Mouse (Mus musculus): ENCODE results near the gene Gm17359.

Gm17359 gene

GRCm38 (mm10) chr3:79342961-79343735, 6.7 kb downstream of the Gm17359 start:
- intact Hi-C loops (cut with DNase I) = no loop called here

- intact Hi-C loops (cut with DNase I) = no loop called here
Measured at GRCm38 (mm10) chr3:79349311-79349710, 12.8 kb downstream of the Gm17359 start.

- intact Hi-C loops (cut with DNase I) = no loop called here
Measured at GRCm38 (mm10) chr3:79358721-79359120, 22.3 kb downstream of the Gm17359 start.

- intact Hi-C loops (cut with DNase I) = no loop called here
Measured at GRCm38 (mm10) chr3:79360317-79361101, 24.0 kb downstream of the Gm17359 start.

GRCm38 (mm10) chr3:79366098-79366497, 29.6 kb downstream of the Gm17359 start:
- intact Hi-C loops (cut with DNase I) = no loop called here

- intact Hi-C loops (cut with DNase I) = no loop called here
Measured at GRCm38 (mm10) chr3:79368306-79368705, 31.8 kb downstream of the Gm17359 start.

GRCm38 (mm10) chr3:79370385-79370929, 34.0 kb downstream of the Gm17359 start:
- intact Hi-C loops (cut with DNase I) = loop anchor here (10.0 kb wide), 1 partner anchor 146 kb away; no protein-coding TSS in a partner anchor

GRCm38 (mm10) chr3:79371506-79372195, 35.2 kb downstream of the Gm17359 start:
- intact Hi-C loops (cut with DNase I) = loop anchor here (10.0 kb wide), 1 partner anchor 147 kb away; no protein-coding TSS in a partner anchor

- intact Hi-C loops (cut with DNase I) = loop anchor here (10.0 kb wide), 1 partner anchor 149 kb away; no protein-coding TSS in a partner anchor
Measured at GRCm38 (mm10) chr3:79373930-79374329, 37.5 kb downstream of the Gm17359 start.

- intact Hi-C loops (cut with DNase I) = loop anchor here (10.0 kb wide), 1 partner anchor 153 kb away; no protein-coding TSS in a partner anchor
Measured at GRCm38 (mm10) chr3:79378086-79378485, 41.6 kb downstream of the Gm17359 start.

GRCm38 (mm10) chr3:79379255-79379836, 42.9 kb downstream of the Gm17359 start:
- intact Hi-C loops (cut with DNase I) = loop anchor here (10.0 kb wide), 1 partner anchor 155 kb away; no protein-coding TSS in a partner anchor

- intact Hi-C loops (cut with DNase I) = loop anchor here (10.0 kb wide), 1 partner anchor 155 kb away; no protein-coding TSS in a partner anchor
Measured at GRCm38 (mm10) chr3:79379873-79380595, 43.6 kb downstream of the Gm17359 start.

- intact Hi-C loops (cut with DNase I) = no loop called here
Measured at GRCm38 (mm10) chr3:79381398-79381797, 44.9 kb downstream of the Gm17359 start.

- intact Hi-C loops (cut with DNase I) = no loop called here
Measured at GRCm38 (mm10) chr3:79385434-79386029, 49.1 kb downstream of the Gm17359 start.

GRCm38 (mm10) chr3:79389081-79389480, 52.6 kb downstream of the Gm17359 start:
- intact Hi-C loops (cut with DNase I) = no loop called here

GRCm38 (mm10) chr3:79400552-79400951, 64.1 kb downstream of the Gm17359 start:
- intact Hi-C loops (cut with DNase I) = no loop called here

GRCm38 (mm10) chr3:79402056-79402455, 65.6 kb downstream of the Gm17359 start:
- intact Hi-C loops (cut with DNase I) = no loop called here

GRCm38 (mm10) chr3:79408546-79408945, 72.1 kb downstream of the Gm17359 start:
- intact Hi-C loops (cut with DNase I) = no loop called here

GRCm38 (mm10) chr3:79409927-79410628, 73.6 kb downstream of the Gm17359 start:
- intact Hi-C loops (cut with DNase I) = no loop called here
